Mouse (Mus musculus) thymus, adult 18-20 months (tissue): Measurements from ENCODE around the gene Hmga2.

ENCODE experiments used
- DNase-seq, 2 experiments: peaks; one replicate each; pipeline ENCODE4 v3.0.0; 2022; ENCODE audit warnings: mixed read lengths in 2 of 2

The Hmga2 gene

GRCm38 (mm10) chr10:120475601-120476515 is at the start of gene Hmga2:
TSS of gene Hmga2 (minus strand) at chr10:120476469.
- no peak for DNase-seq

DNA sequence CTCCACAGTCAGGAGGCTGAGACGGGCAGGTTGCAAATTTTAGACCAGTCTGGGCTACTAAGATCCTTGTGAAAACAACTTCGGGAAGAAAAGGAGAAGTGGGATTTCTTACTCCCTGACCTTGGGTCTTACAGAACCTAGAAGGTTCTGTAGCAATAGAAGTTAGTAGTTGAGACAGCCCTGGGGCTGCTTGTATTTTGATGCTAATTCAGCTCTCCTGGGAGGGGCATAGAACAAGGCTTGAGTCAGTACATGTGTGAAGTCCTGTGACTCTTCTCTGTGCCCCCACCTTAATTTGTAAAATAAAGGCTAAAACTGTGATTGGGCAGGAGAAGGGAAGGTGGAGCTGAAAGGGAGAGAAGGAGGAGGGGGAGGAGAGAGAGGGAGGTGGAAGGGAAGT is 46.7 kb upstream of the Hmga2 start:
- no peak for DNase-seq

- DNase-seq = no peak
Observed at GRCm38 (mm10) chr10:120521912-120522575, 45.8 kb upstream of the Hmga2 start.

DNA sequence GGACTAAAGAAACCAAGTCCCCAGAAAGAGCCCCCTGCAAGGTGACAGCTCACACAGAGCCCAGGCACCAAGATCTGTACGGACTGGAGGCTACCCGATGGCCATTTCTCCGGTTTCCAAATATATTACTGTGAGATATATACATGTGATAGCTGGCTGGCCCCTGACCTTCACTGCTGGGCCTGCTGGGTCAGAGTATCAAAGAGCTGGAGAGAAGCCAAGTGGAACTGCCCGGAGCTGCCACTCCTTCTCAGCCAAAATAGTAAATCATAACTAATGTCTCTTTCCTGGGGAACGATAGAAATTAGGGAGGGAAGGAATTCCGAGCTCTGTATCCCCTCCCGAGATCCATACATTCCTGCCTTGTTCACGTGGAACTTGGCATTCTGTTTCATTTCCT is 40.0 kb upstream of the Hmga2 start:
- no peak for DNase-seq

DNA sequence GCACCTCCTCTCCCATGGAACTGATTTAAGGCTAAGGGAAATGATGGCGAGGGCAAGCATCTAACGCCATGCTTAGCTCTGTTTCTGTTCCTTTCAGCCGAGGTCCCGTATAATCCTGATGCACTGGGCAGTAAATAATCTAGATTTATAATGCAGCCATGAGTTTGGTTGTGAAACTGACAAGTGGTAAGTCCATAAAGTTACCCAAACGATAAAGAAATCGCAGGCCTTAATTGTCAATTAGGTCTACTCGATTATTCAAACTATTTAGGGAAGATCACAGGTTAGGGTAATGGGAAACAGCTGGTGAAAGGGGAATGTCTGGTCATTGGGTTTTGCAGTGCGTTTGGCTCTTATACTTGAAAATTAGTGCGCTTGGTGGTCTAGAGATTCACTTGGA is 37.5 kb upstream of the Hmga2 start:
- no peak for DNase-seq

DNA sequence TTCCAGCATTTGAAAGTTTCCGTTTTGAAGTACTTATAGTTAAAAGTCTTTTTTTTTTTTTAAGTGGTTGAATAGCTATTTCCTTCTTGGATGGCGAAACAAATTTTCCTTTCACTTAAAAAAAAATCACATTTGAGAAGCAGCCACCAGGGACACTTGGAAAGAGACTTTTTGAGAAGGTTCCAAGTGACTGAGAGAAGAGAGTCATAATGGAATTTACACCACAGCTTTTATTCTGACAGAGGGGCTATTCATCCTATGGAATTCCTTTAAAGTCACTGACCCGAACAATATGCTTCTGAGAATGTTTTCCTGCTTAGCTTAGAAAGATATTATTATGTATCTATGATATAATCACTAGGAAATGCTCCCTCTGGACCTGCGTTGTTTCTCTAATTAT is 36.7 kb upstream of the Hmga2 start:
- DNase-seq = no peak

- no peak for DNase-seq
Observed at GRCm38 (mm10) chr10:120512121-120512520, 35.9 kb upstream of the Hmga2 start.

GRCm38 (mm10) chr10:120503959-120504358 is 27.7 kb upstream of the Hmga2 start:
- DNase-seq = no peak

GRCm38 (mm10) chr10:120500794-120501193 is 24.5 kb upstream of the Hmga2 start:
- no peak for DNase-seq

DNA sequence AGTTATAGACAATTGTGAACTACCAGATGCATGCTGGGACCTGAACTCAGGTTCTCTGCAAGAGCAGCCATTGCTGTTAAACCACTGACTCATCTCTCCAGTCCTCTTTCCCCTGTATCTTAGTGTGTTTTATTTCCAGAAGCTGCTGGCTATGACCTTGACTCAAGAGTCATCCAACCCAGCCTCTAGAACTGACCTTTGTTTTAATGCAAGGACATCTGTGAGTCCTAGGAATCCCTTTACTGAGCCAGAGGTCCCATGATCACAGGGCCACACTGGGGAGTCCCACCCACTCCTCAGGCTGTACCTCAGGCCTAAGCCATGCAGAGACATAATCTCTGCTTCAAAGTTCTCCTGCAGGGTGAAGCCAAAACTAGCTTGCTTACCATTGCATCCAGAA is 21.8 kb upstream of the Hmga2 start:
- no peak for DNase-seq

DNA sequence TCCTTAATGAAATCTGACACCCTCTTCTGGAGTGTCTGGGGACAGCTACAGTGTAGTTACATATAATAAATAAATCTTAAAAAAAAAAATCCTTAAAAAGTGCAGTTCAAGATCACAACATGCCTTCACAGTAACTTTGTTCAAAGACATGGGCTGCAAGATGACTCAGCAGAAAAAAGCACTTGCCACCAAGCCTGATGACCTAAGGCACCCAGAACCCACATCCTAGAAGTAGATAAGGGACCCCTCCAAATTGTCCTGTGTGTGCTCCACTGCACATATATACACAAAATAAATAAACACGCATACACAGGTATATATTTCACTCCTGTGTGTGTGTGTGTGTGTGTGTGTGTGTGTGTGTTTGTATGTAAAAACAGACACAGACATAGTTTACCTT is 18.4 kb upstream of the Hmga2 start:
- no peak for DNase-seq

DNA sequence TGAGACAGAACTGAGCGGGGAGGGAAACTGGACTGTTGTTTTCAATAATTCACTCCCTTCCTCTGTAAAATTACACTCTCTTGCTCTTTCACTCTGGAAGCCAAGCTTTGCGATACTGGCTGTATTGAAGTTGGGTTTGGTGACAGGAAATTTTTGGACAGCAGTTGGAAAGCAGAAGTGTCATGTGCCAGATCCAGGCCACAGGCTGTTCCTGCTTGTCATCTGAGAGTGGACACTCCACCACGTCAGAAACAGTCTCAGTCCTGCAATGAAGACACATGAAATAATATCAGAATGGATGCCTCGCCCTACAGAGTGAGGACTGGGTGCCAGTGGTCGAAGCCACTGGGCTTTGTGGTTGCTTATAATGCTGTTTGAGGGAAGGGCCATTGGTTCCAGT is 15.2 kb upstream of the Hmga2 start:
- DNase-seq = no peak

GRCm38 (mm10) chr10:120489611-120490010 is 13.3 kb upstream of the Hmga2 start:
- no peak for DNase-seq

GRCm38 (mm10) chr10:120488526-120488925 is 12.3 kb upstream of the Hmga2 start:
- no peak for DNase-seq

DNA sequence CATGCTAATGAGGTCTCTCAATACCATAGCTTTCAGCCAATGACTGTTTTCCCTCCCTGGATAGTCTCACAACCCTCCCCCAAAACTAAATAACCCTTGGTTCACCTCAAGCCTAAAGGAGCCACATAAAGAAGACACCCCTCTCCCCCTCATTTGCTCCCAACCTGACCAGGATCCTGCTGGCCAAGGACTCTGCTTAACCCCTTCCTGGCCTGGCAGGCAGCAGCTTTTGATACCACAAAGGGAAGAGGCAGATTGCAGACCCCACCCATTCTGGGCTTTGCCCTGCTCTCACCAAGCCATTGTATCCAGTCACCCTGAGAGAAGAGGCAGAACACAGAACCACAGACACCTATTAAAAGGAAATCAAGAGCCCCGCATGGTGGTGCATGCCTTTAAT is 11.6 kb upstream of the Hmga2 start:
- DNase-seq = no peak

- no peak for DNase-seq
Observed at GRCm38 (mm10) chr10:120485461-120485860, 9.2 kb upstream of the Hmga2 start.

DNA sequence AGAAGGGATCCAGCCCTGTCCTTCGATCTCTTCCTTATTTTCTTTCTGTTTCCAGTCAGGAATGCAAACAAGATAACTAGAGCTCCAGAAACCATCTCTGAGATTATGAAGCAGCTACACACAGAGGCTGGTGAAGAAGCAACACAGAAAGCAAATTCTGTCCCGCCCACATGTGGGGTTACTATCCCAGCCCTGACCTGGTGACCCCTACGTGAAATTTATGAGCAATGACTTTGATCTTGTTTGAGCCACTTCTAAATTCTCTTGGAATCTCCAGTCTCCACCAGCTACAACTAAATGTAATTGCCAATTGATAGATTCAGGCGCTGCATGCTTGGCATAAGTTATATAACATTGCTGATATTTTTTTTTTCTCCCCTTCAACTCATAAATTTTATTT is 7.9 kb upstream of the Hmga2 start:
- DNase-seq = no peak

- no peak for DNase-seq
Observed at GRCm38 (mm10) chr10:120478164-120478563, 1.9 kb upstream of the Hmga2 start.

GRCm38 (mm10) chr10:120477501-120477900 is 1.2 kb upstream of the Hmga2 start:
- no peak for DNase-seq

- DNase-seq = no peak
Observed at GRCm38 (mm10) chr10:120476516-120477336, 457 bp upstream of the Hmga2 start.

DNA sequence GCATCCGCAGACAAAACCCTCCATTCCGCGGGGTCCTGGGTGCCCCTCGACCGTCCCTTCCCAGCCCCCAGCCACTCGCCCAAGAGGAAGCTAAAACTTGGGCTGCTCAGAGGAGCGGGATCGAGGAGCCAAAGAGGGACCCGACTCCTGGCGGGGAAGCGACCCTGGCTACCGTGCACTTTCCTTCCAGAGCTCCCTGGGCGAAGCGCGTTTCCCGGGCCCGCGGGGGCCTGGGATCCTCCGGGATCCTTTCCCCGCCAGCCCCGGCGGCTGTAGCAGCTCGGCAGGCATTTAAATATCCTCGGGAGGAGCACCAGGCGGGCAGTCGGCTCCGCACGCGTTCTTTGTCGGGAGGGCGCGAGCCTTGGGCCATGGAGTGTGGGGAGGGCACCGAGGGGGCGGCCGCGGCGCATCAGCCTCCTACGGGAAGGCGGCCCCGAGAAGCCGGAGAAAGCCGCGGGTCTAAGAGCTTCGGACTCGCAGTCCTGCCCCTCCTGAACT is 1.2 kb downstream of the Hmga2 start:
- no peak for DNase-seq

- DNase-seq = no peak
Observed at GRCm38 (mm10) chr10:120474301-120474700, 2.0 kb downstream of the Hmga2 start.

GRCm38 (mm10) chr10:120473218-120473617 is 3.1 kb downstream of the Hmga2 start:
- no peak for DNase-seq
